Mouse (Mus musculus): Measurements from ENCODE around the gene Chm. TPM values are rescaled to one million over a fixed set of nuclear protein-coding genes. Genes with fewer than 3 reads are reported as not detected.

Chm gene
- polyA plus RNA-seq, 1 experiment: 26.7 TPM

DNA sequence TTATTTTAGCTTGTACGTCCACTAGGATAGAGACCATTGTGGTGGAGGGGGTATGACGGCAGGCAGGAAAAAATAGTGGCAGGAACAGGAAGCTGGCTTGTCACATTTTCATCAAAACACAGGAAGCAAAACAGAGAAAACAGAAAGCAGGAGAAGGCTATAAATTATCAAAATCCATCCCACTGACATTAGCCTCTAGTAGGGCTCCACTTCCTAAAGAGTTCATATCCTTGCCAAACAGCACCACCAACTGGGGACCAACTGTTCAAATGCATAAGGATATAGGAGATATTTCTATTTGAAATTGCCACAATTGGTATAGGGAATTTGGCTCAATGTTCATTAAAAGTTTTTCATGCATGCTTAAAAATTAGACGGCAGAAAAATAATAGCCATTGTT, 181.7 kb downstream of the Chm start:
- Histone ChIP-seq H3K4me3 (ENCODE audit: insufficient read depth, low read length) (no peak overlapping the region), H3K4me1 (ENCODE audit: control insufficient read depth, insufficient read depth, low read length) (no peaks in the 10 kb centered on the region), H3K27ac (ENCODE audit: insufficient read depth, low read depth, low read length) (no peak overlapping the region)
- TF ChIP-seq CTCF (IDR thresholded peaks at IDR 0.05; ENCODE audit: low read depth, low read length) (no peak), POLR2A (IDR thresholded peaks at IDR 0.05; ENCODE audit: borderline replicate concordance, low read depth, low read length) (no peak)

DNA sequence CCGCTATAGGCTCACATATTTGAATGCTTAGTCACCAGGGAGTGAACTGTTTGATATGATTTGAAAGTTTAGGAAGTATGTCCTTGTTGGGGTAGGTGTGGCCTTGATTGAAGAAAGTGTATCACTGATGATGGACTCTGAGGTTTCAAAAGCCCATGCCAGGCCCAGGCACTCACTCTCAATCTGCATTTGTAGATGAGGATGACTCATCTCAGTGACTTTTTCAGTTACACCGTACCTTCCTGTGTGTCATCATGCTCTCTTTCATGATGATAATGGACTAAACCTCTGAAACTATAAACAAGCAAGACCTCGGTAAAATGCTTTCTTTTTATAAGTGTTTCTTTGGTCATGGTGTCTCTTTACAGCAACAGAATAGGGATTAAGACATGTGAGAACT, 183.1 kb downstream of the Chm start:
- no peaks in the 10 kb centered on the region for H3K4me1 ChIP-seq (ENCODE audit: control insufficient read depth, insufficient read depth, low read length)
- H3K27ac ChIP-seq (ENCODE audit: insufficient read depth, low read depth, low read length): no peak overlapping the region
- no peak overlapping the region for H3K4me3 ChIP-seq (ENCODE audit: insufficient read depth, low read length)
- TF ChIP-seq POLR2A (IDR thresholded peaks at IDR 0.05; ENCODE audit: borderline replicate concordance, low read depth, low read length) (no peak), CTCF (IDR thresholded peaks at IDR 0.05; ENCODE audit: low read depth, low read length) (no peak)

Other genes starting within 250 kb of the Chm start
- gene Dach2, start 112.0 kb upstream of the Chm start, polyA plus RNA-seq (2012; ENCODE audit: insufficient read depth, insufficient read length, missing spikeins): not detected in 2 replicates